Mouse (Mus musculus) heart, postnatal 25 days (tissue): Measurements from ENCODE around the gene Blnk. TPM values are rescaled to one million over a fixed set of nuclear protein-coding genes. Genes with fewer than 3 reads are reported as not detected.

Source experiments
- microRNA-seq: library from miRNA; unstranded; fragments of <30 nt; microRNA quantifications from one replicate; pipeline ENCODE4 v1.2.0, GENCODE M21; 2022
- total RNA-seq, 2 experiments: library from RNA; stranded (reverse); gene quantifications; 2 replicates each; pipeline ENCODE4 v1.2.3; 2021

The Blnk gene
- total RNA-seq, 2 experiments from 2014 or later: 1.6 TPM

Small RNAs within 50 kb of the gene (microRNA-seq; reads per million reads assigned to microRNA genes)
- 0.83 reads per million for gene Mir8092

Other genes with a start within 250 kb of the Blnk start
- gene Cc2d2b, start 245.8 kb downstream of the Blnk start, total RNA-seq: not detected
- 1 to 10 TPM; 5.2 to 5.3 TPM for gene Ccnj, start 163.3 kb downstream of the Blnk start, total RNA-seq
- gene Zfp518a, start 99.8 kb downstream of the Blnk start, total RNA-seq: 1 to 10 TPM; 7.5 to 7.9 TPM
- not detected for gene Dntt, start 34.7 kb upstream of the Blnk start, total RNA-seq
- gene Opalin, start 82.6 kb upstream of the Blnk start, total RNA-seq: not detected
- gene Tll2, start 212.3 kb upstream of the Blnk start, total RNA-seq: under 1 TPM; 0.50 to 0.70 TPM